Mouse (Mus musculus) liver, adult (tissue): ENCODE data around the gene Tns1.
A peak's percentile ranks its signal among the peaks of the same experiment; 100 is the strongest.

Source experiments
- GATA4 ChIP-seq: IDR thresholded peaks from 2 replicates; pipeline ENCODE4 v1.6.1; 2014; ENCODE audit warnings: mild to moderate bottlenecking, low read length; ENCODE audit not compliant: insufficient replicate concordance

The Tns1 gene

GRCm38 (mm10) chr1:73966411-73967238 is 157.6 kb downstream of the Tns1 start:
- peak; percentile 26; the same call in 1 of the 2 replicates for TF ChIP-seq GATA4

- no peak for TF ChIP-seq GATA4
These were observed 160.0 kb downstream of the Tns1 start for GRCm38 (mm10) chr1:73964151-73964743.

GRCm38 (mm10) chr1:73963626-73964025 is 160.6 kb downstream of the Tns1 start:
- no peak for TF ChIP-seq GATA4

GRCm38 (mm10) chr1:73962668-73963371 is 161.4 kb downstream of the Tns1 start:
- peak; percentile 36; the same call in 1 of the 2 replicates for TF ChIP-seq GATA4

- no peak for TF ChIP-seq GATA4
These were observed 162.2 kb downstream of the Tns1 start for GRCm38 (mm10) chr1:73962049-73962448.

- TF ChIP-seq GATA4: no peak
These were observed 164.5 kb downstream of the Tns1 start for GRCm38 (mm10) chr1:73959758-73960157.

GRCm38 (mm10) chr1:73959344-73959743 is 164.9 kb downstream of the Tns1 start:
- TF ChIP-seq GATA4: no peak

- TF ChIP-seq GATA4: no peak
These were observed 165.9 kb downstream of the Tns1 start for GRCm38 (mm10) chr1:73958210-73958983.

- TF ChIP-seq GATA4: no peak
These were observed 166.8 kb downstream of the Tns1 start for GRCm38 (mm10) chr1:73957428-73957827.

GRCm38 (mm10) chr1:73956320-73956719 is 167.9 kb downstream of the Tns1 start:
- no peak for TF ChIP-seq GATA4

- no peak for TF ChIP-seq GATA4
These were observed 168.9 kb downstream of the Tns1 start for GRCm38 (mm10) chr1:73955259-73955842.

- TF ChIP-seq GATA4: no peak
These were observed 169.6 kb downstream of the Tns1 start for GRCm38 (mm10) chr1:73954614-73955013.

GRCm38 (mm10) chr1:73954015-73954408 is 170.2 kb downstream of the Tns1 start:
- TF ChIP-seq GATA4: no peak

- TF ChIP-seq GATA4: no peak
These were observed 170.8 kb downstream of the Tns1 start for GRCm38 (mm10) chr1:73953317-73954014.

- TF ChIP-seq GATA4: no peak
These were observed 171.7 kb downstream of the Tns1 start for GRCm38 (mm10) chr1:73952598-73952997.

- TF ChIP-seq GATA4: no peak
These were observed 173.1 kb downstream of the Tns1 start for GRCm38 (mm10) chr1:73951178-73951577.
